Mouse (Mus musculus): ENCODE measurements around the gene Spata31d1b.
"Not testable (repeated sequence)": the region's sequence is repeated elsewhere in the genome, so short reads cannot be mapped to it uniquely, and the experiment has no call there.

Spata31d1b gene

DNA sequence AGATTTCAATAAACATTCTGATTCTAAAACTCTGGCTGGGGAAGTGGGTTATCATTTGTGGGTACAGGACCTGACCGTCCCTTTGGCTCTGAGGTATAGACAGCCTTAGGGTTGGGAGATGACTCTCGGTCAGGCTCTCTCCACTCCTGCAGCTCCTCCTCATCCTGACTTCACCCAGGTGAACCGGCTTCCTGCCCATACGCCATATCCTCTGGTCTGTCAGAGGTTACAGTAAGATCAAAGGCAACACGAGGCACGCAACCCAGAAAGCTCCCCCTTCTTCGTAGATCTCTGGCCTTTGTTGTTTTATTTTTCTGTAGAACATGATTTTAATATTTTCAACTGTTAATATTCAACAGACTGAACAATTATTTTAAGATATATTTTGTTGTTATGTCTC is 16.3 kb upstream of the Spata31d1b start:
- DNase-seq (ENCODE audit: low read depth), result no peak

DNA sequence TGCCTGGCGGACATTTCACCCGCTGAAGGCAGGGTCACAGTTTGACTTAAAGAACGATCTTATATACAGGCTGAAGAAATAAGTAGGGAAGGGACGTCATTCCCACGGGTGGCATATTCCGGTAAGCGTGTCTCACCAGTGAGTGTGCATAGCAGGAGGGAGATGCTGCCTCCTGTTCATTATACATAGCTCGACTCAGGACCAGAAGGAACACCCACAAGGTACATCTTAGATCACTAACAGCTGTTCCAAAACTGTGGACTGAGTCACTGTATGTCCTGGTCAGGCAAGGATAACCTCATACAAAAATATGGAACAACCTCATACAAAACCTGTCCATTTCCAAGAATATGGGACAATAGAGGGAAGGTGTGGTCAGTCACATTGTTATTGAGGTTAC is 13.0 kb upstream of the Spata31d1b start:
- no peak for DNase-seq (ENCODE audit: low read depth)

DNA sequence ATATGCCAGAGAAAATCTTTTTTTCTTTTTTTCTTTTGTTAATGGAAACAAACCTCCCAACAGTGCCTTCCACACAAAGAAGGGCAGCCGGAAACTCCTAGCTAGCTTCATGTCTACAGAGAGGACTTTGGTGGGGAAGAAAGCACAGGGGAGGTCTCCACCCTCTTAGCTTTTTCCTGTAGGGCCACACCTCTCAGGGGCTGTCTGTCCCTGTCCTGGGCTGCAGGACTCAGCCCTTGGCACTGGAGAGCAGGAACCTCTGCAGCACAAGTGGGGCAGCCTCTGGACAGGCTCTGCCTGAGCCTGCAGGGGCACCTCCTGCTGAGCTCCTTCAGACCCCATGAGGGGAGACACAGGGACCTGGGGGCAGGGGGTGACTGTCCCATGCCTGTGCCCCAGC is 11.9 kb upstream of the Spata31d1b start:
- not testable (repeated sequence) for DNase-seq (ENCODE audit: low read depth)

DNA sequence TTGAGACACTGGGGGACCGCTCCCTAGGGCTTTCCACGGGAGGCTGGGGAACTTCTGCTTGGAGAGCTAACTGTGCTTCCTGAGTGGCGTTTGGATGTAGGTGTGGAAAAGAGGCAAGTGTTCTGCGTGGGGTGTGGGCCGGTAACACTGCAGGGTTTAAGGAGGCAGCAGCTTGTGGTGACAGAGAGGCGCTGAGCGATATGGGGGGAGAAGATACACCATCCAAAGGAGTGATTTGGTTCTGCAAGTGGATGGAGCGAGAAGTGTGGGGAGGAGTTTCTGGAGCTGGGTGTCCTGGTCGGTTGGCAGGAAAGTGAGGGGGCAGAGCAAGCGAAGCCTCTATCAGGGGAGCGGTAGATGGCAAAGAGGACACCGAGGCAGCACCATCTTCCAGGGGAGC is 8.6 kb upstream of the Spata31d1b start:
- DNase-seq (ENCODE audit: low read depth), result no peak

DNA sequence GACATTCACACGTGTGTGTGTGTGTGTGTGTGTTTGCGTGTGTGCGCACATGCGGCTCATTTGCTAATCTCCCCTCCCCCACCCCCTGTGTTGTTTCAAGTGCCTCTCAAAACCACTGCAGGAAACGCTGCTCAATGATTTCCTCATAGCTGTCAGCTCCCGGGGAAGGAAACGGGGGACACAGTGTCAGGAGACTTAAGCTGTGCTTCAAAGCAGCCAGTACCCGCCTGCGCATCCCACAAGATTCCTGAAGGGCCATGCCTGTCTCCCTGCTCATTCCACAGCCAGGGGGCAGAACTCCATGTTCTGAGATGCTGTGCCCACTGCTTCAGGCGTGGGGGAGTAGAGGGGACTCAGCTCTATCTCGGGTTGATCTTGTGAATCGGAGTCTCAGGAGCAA is 7.5 kb upstream of the Spata31d1b start:
- DNase-seq (ENCODE audit: low read depth), result no peak

DNA sequence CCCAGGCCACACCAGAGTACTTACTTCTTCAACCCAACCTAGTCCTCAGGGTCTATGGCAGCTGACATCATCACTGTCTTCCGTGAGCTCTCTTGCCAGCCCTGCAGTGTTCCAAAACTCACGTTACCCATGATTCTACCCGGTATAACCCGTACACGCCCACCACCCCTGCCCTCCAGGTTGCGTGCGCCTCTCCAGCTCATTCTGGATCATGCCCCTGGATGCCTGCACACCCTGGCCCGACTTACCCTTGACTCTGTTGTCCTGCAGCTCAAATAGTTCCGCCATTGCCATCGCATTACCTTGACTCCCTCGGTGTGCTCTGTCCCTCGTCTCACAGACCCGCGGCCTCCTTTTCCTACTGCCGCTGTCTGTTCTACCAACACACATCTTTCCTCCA is 1.9 kb upstream of the Spata31d1b start, which contains the start of gene Spata31d1a:
Spata31d1a (minus strand) TSS at position 101 of the 400 bp plus-strand sequence.
- no peak for DNase-seq (ENCODE audit: low read depth)

DNA sequence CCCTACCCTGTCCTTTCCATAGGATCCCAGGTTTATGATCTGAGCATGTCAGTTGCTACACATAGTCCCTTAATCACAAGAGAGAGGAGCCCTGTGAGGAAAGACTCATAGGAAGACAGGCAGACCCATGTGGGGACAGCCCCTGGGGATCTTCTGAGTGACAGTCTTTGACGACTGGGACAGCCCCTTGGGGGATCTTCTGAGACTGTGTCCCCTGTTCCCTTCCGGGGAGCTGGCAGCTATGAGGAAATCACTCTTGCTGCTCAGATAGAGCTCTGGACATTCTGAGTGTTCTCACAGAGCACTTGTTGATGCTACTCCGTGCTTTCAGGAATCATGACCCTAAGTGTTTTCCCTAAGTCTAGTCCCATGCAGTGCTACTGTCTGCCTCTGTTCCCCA is 1.6 kb downstream of the Spata31d1b start:
- no peak for DNase-seq (ENCODE audit: low read depth)

DNA sequence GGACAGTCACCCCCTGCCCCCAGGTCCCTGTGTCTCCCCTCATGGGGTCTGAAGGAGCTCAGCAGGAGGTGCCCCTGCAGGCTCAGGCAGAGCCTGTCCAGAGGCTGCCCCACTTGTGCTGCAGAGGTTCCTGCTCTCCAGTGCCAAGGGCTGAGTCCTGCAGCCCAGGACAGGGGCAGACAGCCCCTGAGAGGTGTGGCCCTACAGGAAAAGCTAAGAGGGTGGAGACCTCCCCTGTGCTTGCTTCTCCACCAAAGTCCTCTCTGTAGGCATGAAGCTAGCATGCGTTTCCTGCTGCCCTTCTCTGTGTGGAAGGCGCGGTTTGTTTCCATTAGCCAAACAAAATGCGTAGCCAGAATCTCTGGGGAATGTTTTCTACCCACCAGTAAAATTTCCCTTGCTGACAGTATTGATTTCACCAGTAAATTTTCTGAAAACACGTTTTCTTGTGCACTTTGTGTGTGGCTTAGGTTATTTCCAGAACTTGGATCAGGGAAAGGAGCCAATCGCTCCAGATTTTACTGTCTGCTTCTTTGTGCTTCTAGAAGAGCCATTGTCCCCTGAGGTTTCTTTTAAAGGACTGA is 6.9 kb downstream of the Spata31d1b start:
- peak; percentile 26 for DNase-seq (ENCODE audit: low read depth)

DNA sequence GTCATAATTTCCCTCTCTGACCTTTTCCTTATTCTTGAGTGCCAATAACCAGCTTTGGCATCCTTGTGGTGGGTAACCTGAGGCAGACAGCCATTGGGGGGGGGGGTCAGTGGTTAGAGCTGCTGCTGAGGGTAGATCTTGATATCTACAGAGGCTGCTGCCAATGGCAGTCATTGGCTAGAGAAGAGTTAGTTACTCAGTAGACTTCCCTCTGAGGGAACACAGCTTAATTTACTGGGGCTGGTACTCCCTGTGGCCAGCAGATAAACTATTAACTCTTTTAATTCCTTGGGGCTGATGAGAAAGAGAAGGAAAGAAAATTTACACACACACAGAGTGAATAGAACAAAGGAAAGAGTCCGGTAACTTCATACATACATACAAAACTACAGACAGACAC is 7.4 kb downstream of the Spata31d1b start:
- DNase-seq (ENCODE audit: low read depth), result no peak

DNA sequence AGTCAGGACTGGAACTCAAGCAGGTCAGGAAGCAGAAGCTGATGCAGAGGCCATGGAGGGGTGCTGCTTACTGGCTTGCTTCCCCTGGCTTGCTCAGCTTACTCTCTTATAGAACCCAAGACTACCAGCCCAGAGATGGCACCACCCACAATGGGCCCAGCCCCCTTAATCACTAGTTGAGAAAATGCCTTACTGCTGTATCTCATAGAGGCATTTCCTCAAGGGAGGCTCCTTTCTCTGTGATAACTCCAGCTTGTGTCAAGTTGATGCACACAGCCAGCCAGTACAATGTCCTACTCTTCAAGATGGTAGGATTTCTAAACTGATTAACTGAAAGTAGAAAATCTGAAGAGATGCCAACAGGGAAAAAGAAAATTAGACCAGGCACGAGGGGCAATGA is 10.0 kb downstream of the Spata31d1b start:
- not testable (repeated sequence) for DNase-seq (ENCODE audit: low read depth)

DNA sequence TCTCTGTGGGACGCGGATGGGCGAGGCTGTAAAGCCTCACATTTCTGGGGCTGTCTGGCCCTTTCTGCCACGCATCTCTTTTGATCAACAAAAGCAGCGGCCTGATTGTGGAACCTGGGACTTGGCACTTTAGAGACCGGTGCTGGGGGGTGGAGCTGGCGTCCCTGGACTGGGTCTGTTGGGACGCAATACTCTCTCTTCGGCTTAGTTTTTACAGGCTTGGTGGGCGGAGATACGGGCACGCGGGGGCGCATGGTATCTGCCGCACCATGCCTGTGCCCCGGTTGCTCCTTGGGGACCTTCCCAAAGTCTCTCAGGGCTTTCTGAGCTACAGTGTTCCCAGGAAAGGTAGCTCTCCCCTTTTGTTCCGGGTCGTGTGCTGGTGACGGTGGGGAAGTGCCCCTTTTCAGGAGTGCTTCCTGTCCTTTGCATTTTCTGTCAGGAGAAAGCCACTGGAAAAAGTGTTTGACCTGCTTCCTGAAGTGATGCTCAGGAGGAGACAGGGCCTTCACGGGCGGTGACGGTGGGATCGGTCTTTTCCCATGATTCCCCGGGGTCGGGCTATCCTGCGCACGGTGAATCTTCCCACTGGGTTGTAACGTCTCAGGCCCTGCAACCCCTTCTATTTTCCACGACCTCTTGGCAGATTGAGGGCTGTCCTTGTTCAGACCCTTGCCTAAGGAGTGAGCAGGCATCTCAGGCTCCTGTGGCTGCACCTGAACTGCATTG is 14.2 kb downstream of the Spata31d1b start:
- DNase-seq (ENCODE audit: low read depth), result no peak

DNA sequence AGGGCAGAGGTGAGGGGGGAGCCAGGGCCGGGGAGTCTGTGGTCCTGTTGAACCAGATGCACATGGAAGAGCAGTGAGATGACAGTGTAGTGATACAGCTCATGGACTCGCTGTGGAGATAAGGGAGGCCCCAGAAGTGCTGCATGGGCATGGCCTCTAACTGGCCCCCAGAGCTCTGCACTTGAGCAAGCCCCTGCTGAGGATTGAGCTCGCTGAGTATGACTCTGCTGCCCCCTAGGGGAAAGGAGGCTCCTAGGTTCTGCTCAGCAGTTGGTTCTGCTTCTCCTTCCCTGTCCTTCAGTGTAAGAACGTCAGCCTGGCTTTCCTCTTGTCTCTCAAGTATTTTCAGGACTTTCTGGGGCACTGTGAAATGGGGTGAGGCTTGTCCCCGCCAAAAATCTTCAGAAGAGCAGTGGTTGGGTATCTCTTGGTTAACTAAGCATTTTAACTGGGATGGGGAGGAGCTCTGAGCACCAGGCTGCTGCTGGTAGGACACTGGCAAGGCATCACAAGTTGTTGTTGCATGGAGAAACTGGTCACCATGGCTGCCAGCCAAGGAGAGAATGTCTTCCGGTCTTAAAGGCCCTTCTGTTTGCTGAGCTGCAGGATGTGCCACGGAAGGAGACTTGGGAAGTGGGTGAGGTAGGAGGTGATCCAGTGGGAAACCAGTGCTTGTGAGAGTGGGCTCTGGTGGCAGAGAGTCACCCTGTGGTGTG is 16.5 kb downstream of the Spata31d1b start:
- peak; percentile 35 for DNase-seq (ENCODE audit: low read depth)

DNA sequence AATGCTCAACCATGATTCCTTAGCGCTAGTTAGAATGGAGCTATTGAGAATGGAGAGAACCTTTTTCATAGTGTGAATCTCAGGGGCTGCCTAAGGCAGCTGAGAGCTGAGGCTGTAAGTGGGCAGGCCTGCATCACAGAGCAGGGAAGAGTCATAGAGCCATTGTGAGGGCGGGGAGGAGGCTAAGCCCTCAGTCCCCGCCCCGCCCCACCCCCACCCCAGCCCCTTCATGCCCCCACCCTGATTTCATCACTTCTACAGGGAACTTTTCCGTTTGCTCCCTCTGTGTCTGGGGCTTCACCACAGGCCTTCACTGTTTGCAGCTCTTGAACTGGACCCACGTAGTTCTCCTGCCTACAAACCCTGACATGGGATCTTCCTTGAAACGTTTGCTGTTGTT is 19.6 kb downstream of the Spata31d1b start, which contains the start of gene Spata31d1d:
Spata31d1d (minus strand) TSS at position 101 of the 400 bp plus-strand sequence.
- DNase-seq (ENCODE audit: low read depth), result no peak

DNA sequence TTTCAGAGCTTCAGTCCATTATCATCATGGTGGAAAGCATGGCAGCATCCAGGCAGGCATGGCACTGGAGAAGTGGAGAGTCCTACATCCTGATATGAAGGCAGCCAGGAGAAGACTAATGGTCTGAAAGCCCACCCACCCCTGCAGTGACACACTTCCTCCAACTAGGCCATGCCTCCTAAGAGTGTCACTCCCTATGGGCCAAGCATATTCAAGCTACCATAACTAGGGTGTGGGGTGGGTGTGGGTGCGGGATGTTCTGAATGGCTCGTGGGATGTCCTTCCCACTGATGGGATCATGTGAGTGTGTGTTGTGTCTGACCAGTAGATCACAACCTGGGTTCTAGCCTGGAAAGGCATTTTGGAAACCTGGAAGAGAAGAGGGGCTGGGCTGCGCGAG is 21.9 kb downstream of the Spata31d1b start:
- DNase-seq (ENCODE audit: low read depth), result no peak

DNA sequence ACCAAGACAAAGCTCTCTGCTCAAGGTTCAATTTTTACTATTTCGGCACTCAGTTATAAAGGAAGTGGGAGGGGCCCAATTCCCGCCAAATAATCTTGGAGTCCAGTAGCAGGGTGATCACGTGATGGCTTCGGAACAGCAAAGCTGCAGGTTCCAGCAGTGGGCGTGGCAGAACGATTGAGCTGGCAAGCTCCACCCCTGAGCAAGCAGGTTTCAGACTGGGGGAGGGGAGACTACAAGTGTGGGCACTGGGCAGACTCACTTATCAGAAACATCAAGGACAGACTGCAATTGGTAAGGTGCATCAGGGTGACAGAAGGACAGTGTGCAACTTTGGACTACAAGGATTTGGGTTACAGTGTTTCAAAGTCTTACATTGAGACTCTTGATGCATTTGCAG is 22.3 kb downstream of the Spata31d1b start:
- not testable (repeated sequence) for DNase-seq (ENCODE audit: low read depth)

DNA sequence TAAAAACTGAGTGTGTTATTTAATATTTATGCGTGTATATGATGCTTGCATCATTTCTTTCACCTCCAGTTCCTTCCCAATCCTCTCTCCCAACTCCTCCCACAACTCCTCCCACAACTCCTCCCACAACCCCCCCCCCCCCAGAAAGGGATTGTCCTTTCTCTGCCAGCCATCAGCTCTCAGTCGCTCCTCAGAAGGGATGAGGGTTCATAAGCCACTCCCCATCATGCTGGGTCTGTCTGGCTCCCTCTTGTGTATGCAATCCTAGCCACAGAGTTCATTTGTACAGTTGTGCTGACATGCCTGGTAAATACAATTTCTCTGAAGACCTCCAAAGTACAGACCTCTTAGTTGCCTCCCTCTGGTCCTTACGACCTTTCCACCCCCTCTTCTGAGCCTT is 23.1 kb downstream of the Spata31d1b start:
- DNase-seq (ENCODE audit: low read depth), result peak; percentile 22

DNA sequence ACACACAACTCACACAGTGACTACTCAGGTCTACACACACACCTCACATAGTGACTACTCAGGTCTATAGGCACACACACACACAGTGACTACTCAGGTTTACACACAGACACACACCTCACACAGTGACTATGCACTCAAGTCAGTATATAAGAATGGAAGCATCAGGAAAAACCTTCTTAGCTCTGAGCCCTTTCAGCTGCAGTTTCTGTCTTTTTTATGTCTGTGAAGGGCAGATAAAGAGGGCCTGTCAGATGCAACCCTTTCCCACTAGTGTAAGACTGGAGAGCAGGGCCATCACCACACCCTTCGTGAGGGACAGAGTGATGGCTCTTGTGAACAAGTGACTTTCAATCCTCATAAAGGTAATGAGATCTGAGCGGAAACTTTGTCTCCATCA is 26.4 kb downstream of the Spata31d1b start:
- DNase-seq (ENCODE audit: low read depth), result no peak

DNA sequence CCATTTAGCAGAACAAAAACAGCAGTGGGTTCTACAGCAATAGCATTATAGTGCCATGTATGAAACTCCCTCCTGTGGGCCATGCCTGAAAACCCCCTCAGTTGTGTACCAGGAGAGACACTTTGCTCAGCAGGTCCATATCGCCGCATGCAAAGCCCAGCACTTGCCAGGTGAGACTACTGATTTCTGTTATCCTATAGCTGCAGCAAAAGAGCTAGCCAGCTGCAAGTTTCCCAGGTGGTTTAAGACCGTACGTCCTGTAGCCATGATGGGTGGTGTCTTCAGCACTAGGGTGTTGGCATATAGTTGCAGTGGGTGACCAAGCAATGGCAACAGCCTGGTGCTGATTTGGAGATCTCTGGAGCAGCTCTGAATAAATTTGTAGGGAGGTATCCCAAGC is 27.3 kb downstream of the Spata31d1b start:
- DNase-seq (ENCODE audit: low read depth), result no peak

DNA sequence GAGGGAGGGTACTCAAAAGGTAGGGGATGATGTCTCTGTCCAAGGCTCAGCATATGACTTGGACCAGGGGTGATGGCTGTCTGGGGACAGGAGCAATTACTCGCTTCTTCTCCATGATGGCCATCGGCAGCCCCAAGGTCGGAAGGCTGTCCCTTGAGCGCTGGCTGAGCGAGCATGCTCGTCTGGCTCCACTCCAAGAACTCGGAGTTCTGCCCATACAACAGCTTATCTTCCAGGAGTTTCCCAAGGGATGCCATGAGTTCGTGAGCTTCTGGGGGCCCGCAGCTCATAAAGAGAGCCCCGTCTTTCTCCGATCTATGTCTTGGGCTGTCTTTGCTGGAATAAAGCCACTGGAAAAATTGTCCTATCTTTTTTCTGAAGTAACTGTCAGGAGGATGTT is 29.0 kb downstream of the Spata31d1b start:
- DNase-seq (ENCODE audit: low read depth), result no peak

DNA sequence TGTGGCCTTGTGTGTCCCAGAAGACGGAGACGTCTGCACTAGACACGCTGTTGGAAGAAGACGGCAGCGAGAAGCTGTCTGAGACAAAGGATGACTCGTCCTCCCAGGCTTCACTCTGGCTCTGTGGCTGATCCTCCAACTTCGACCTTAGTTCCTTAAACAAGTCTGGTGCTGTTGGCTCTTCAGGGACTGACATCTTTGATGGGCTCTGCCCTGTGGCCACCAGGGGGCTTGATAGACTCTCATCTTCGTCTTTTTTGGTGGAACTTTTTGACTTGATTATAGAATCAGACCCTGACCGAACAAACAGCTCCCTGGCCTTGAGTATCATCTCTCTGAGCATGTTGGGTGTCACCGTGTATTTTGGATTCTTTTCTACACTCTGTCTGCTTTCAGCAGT is 29.6 kb downstream of the Spata31d1b start:
- DNase-seq (ENCODE audit: low read depth), result no peak

DNA sequence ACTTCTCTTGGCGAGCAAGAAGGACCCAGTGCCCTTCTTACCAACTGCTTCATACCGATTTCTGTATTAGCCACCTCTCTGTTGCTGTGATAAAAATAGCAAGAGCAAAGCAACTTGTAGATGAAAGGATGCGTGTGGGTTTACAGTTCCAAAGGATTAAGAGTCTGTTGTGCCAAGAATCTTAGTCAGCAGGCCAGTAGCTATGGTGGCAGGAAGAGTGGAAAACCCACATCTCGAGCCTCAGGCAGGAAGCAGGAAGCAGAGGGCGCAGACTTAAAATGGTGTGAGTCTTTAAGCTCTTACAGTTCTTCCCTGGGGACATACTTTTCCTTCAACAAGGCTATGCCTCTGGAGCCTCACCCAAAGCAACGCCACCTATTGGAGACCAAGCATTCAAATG is 33.4 kb downstream of the Spata31d1b start:
- DNase-seq (ENCODE audit: low read depth), result no peak

DNA sequence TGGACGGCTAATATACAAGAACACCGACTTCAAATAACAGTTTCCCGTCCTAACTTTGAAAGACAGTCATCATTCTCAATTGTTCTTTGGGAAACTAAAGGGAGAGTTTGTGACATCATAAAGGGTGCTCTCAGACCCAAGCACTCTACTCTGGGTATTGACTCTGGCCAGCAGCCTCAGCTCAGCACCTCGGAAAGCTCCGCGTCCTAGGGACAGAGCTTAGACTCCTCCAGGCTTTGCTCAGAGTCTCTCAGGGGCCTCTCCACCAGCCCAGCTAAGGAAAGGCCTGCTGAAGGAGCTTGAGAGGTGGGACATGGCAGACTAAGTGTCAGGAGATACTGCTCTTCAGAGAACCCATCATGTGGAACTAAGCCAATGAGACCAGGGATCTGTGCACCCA is 34.1 kb downstream of the Spata31d1b start:
- DNase-seq (ENCODE audit: low read depth), result no peak

DNA sequence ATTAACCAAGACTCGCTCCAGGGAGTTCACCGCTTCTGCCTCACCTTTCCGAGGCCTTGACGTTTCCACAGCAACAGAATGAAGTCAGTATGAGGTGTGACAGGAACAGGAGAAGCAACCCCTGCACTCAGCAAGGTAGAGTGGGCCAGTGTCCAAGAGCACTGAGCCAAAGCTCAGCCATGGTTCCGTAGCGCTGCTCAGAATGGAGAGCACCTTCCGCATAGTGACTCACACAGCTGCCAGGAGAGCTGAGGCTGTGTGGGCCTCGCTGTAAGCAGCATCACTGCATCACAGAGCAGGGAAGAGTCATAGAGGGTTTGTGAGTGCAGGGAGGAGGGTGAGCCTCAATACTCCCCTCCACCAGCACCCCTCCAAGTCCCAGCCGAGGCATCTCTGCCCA is 34.6 kb downstream of the Spata31d1b start, which contains the start of gene 1700014D04Rik:
1700014D04Rik (minus strand) TSS at position 42 of the 400 bp plus-strand sequence.
- no peak for DNase-seq (ENCODE audit: low read depth)

Measured in fibroblast of lung, adult 2 months (primary cell).